Mouse (Mus musculus) stomach, embryonic 15.5 days (tissue): ENCODE results near the gene Cdyl. TPM values are rescaled to one million over a fixed set of nuclear protein-coding genes. Genes with fewer than 3 reads are reported as not detected.

Experiments
- ATAC-seq: fragments of 200-750 bp; cut with Nextera tagmentation; 2 replicates; pipeline ENCODE4 v1.8.0; 2017; ENCODE audit warnings: low read depth, moderate number of reproducible peaks, moderate TSS enrichment; ENCODE audit not compliant: insufficient read depth, low FRiP score
- H3K27ac ChIP-seq: fragments of 300-500 bp; sonication (generic); 2 replicates; pipeline ENCODE4 v1.5.1; 2015; ENCODE audit warnings: mild to moderate bottlenecking, inconsistent platforms
- H3K27me3 ChIP-seq: fragments of 300-500 bp; sonication (generic); replicated peaks from 2 replicates; pipeline ENCODE4 v1.6.1; 2015; ENCODE audit warnings: inconsistent platforms
- H3K36me3 ChIP-seq: fragments of 300-500 bp; sonication (generic); 2 replicates; pipeline ENCODE4 v1.6.1; 2015; ENCODE audit warnings: inconsistent platforms
- H3K4me1 ChIP-seq: fragments of 300-500 bp; sonication (generic); 2 replicates; pipeline ENCODE4 v1.6.1; 2015; ENCODE audit warnings: inconsistent platforms
- H3K4me2 ChIP-seq: fragments of 300-500 bp; sonication (generic); 2 replicates; pipeline ENCODE4 v1.6.1; 2015; ENCODE audit warnings: mild to moderate bottlenecking, inconsistent platforms
- H3K4me3 ChIP-seq: fragments of 300-500 bp; sonication (generic); replicated peaks from 2 replicates; pipeline ENCODE4 v1.5.1; 2015; ENCODE audit warnings: inconsistent platforms
- H3K9ac ChIP-seq: fragments of 300-500 bp; sonication (generic); 2 replicates; pipeline ENCODE4 v1.6.1; 2015; ENCODE audit warnings: inconsistent platforms
- H3K9me3 ChIP-seq: fragments of 300-500 bp; sonication (generic); 2 replicates; pipeline ENCODE4 v1.6.1; 2016; ENCODE audit warnings: inconsistent platforms
- WGBS: fragments of 180-500 bp; shearing (Covaris S2); methylation state at CpG from one replicate; pipeline ENCODE4 v1.1.7; 2015; 5-methylcytosine and 5-hydroxymethylcytosine counted together
- polyA plus RNA-seq: library from polyadenylated mRNA; unstranded; fragments of >200 nt; fragmentation: Nextera tagmentation; extraction: Ambion mirVana; gene quantifications from 2 replicates; pipeline ENCODE4 v1.2.1, GENCODE M21; 2015

The Cdyl gene
- polyA plus RNA-seq, 1 experiment from 2014 or later, result 12.1 TPM

- Histone ChIP-seq H3K9ac (no peak overlapping the region), H3K27ac (no peak overlapping the region), H3K27me3 (no peaks in the 10 kb centered on the region), H3K36me3 (no peaks in the 10 kb centered on the region), H3K4me3 (no peak overlapping the region), H3K4me1 (0 out of 2 replicates have a peak, but pooled peaks cover 2% of the 10 kb centered on the region), H3K4me2 (no peak overlapping the region), H3K9me3 (no peaks in the 10 kb centered on the region)
- WGBS, result 69% methylated on average over 5 of the region's 5 CpGs
- ATAC-seq, result no peak
Measured at GRCm38 (mm10) chr13:35809252-35810159, 149.9 kb downstream of the Cdyl start.

GRCm38 (mm10) chr13:35810160-35810537 is 150.5 kb downstream of the Cdyl start:
- WGBS, result 77% methylated on average over 6 of the region's 6 CpGs
- 0 out of 2 replicates have a peak, but pooled peaks cover 2% of the 10 kb centered on the region for H3K4me1 ChIP-seq
- no peak overlapping the region for H3K9ac ChIP-seq
- H3K9me3 ChIP-seq, result no peaks in the 10 kb centered on the region
- H3K4me3 ChIP-seq, result no peak overlapping the region
- no peaks in the 10 kb centered on the region for H3K27me3 ChIP-seq
- no peak overlapping the region for H3K4me2 ChIP-seq
- no peak for ATAC-seq
- no peaks in the 10 kb centered on the region for H3K36me3 ChIP-seq
- H3K27ac ChIP-seq, result no peak overlapping the region

GRCm38 (mm10) chr13:35811361-35812190 is 151.9 kb downstream of the Cdyl start:
- Histone ChIP-seq H3K4me1 (0 out of 2 replicates have a peak, but pooled peaks cover 2% of the 10 kb centered on the region), H3K9ac (no peak overlapping the region), H3K36me3 (0 out of 2 replicates have a peak, but pooled peaks cover 4% of the 10 kb centered on the region), H3K27ac (no peak overlapping the region), H3K27me3 (no peaks in the 10 kb centered on the region), H3K4me3 (no peak overlapping the region), H3K9me3 (no peaks in the 10 kb centered on the region), H3K4me2 (no peak overlapping the region)
- no peak for ATAC-seq
- 69% methylated on average over 11 of the region's 11 CpGs for WGBS

GRCm38 (mm10) chr13:35812191-35812440 is 152.5 kb downstream of the Cdyl start:
- Histone ChIP-seq H3K4me3 (no peak overlapping the region), H3K9ac (no peak overlapping the region), H3K4me1 (0 out of 2 replicates have a peak, but pooled peaks cover 2% of the 10 kb centered on the region), H3K4me2 (no peak overlapping the region), H3K27ac (no peak overlapping the region), H3K36me3 (0 out of 2 replicates have a peak, but pooled peaks cover 7% of the 10 kb centered on the region), H3K9me3 (no peaks in the 10 kb centered on the region), H3K27me3 (no peaks in the 10 kb centered on the region)
- WGBS, result 40% methylated on average over 6 of the region's 6 CpGs
- no peak for ATAC-seq

- H3K4me2 ChIP-seq, result no peak overlapping the region
- H3K4me1 ChIP-seq, result 0 out of 2 replicates have a peak, but pooled peaks cover 2% of the 10 kb centered on the region
- no peaks in the 10 kb centered on the region for H3K27me3 ChIP-seq
- H3K4me3 ChIP-seq, result no peak overlapping the region
- no peak overlapping the region for H3K27ac ChIP-seq
- H3K36me3 ChIP-seq, result 0 out of 2 replicates have a peak, but pooled peaks cover 12% of the 10 kb centered on the region
- H3K9me3 ChIP-seq, result no peaks in the 10 kb centered on the region
- 76% methylated on average over 7 of the region's 7 CpGs for WGBS
- ATAC-seq, result no peak
- no peak overlapping the region for H3K9ac ChIP-seq
Measured at GRCm38 (mm10) chr13:35813348-35814127, 153.9 kb downstream of the Cdyl start.

GRCm38 (mm10) chr13:35815205-35815726 is 155.6 kb downstream of the Cdyl start:
- 0 out of 2 replicates have a peak, but pooled peaks cover 12% of the 10 kb centered on the region for H3K36me3 ChIP-seq
- H3K4me1 ChIP-seq, result 0 out of 2 replicates have a peak, but pooled peaks cover 2% of the 10 kb centered on the region
- no peak overlapping the region for H3K9ac ChIP-seq
- no peak overlapping the region for H3K4me3 ChIP-seq
- H3K9me3 ChIP-seq, result no peaks in the 10 kb centered on the region
- ATAC-seq, result no peak
- WGBS, result 81% methylated on average over 8 of the region's 8 CpGs
- no peak overlapping the region for H3K27ac ChIP-seq
- no peaks in the 10 kb centered on the region for H3K27me3 ChIP-seq
- no peak overlapping the region for H3K4me2 ChIP-seq

GRCm38 (mm10) chr13:35815782-35816368 is 156.2 kb downstream of the Cdyl start:
- ATAC-seq, result no peak
- Histone ChIP-seq H3K9me3 (no peaks in the 10 kb centered on the region), H3K4me3 (no peak overlapping the region), H3K27me3 (no peaks in the 10 kb centered on the region), H3K27ac (no peak overlapping the region), H3K9ac (no peak overlapping the region), H3K4me1 (0 out of 2 replicates have a peak, but pooled peaks cover 2% of the 10 kb centered on the region), H3K4me2 (no peak overlapping the region), H3K36me3 (0 out of 2 replicates have a peak, but pooled peaks cover 12% of the 10 kb centered on the region)
- WGBS, result 84% methylated on average over 16 of the region's 16 CpGs

- H3K4me2 ChIP-seq, result no peak overlapping the region
- WGBS, result 71% methylated on average over 3 of the region's 3 CpGs
- no peak for ATAC-seq
- H3K9me3 ChIP-seq, result no peaks in the 10 kb centered on the region
- no peak overlapping the region for H3K4me3 ChIP-seq
- H3K36me3 ChIP-seq, result 0 out of 2 replicates have a peak, but pooled peaks cover 12% of the 10 kb centered on the region
- no peak overlapping the region for H3K27ac ChIP-seq
- no peaks in the 10 kb centered on the region for H3K27me3 ChIP-seq
- H3K9ac ChIP-seq, result no peak overlapping the region
- no peaks in the 10 kb centered on the region for H3K4me1 ChIP-seq
Measured at GRCm38 (mm10) chr13:35817626-35818025, 158.0 kb downstream of the Cdyl start.

GRCm38 (mm10) chr13:35818060-35818459 is 158.4 kb downstream of the Cdyl start:
- Histone ChIP-seq H3K9ac (no peak overlapping the region), H3K27me3 (no peaks in the 10 kb centered on the region), H3K4me2 (no peak overlapping the region), H3K36me3 (0 out of 2 replicates have a peak, but pooled peaks cover 12% of the 10 kb centered on the region), H3K4me3 (no peak overlapping the region), H3K4me1 (no peaks in the 10 kb centered on the region), H3K27ac (no peak overlapping the region), H3K9me3 (no peaks in the 10 kb centered on the region)
- WGBS, result 87% methylated on average over 4 of the region's 4 CpGs
- no peak for ATAC-seq

GRCm38 (mm10) chr13:35821821-35822454 is 162.3 kb downstream of the Cdyl start:
- no peak overlapping the region for H3K9ac ChIP-seq
- H3K4me2 ChIP-seq, result no peak overlapping the region
- no peak overlapping the region for H3K4me3 ChIP-seq
- no peaks in the 10 kb centered on the region for H3K4me1 ChIP-seq
- no peak overlapping the region for H3K27ac ChIP-seq
- 80% methylated on average over 10 of the region's 10 CpGs for WGBS
- H3K27me3 ChIP-seq, result no peaks in the 10 kb centered on the region
- H3K9me3 ChIP-seq, result no peaks in the 10 kb centered on the region
- ATAC-seq, result no peak
- H3K36me3 ChIP-seq, result peaks cover 6% of the 10 kb centered on the region; the same call in 1 of the 2 replicates
